Mouse (Mus musculus) neural tube, embryonic 10.5 days (tissue): ENCODE results near the gene Vmn1r59.
"Not testable (repeated sequence)": the region's sequence is repeated elsewhere in the genome, so short reads cannot be mapped to it uniquely, and the experiment has no call there.

Experiments used
- DNase-seq: peaks from one replicate; pipeline ENCODE4 v3.0.0-alpha.2; 2017; ENCODE audit warnings: low spot score; ENCODE audit errors: extremely low spot score

The Vmn1r59 gene

DNA sequence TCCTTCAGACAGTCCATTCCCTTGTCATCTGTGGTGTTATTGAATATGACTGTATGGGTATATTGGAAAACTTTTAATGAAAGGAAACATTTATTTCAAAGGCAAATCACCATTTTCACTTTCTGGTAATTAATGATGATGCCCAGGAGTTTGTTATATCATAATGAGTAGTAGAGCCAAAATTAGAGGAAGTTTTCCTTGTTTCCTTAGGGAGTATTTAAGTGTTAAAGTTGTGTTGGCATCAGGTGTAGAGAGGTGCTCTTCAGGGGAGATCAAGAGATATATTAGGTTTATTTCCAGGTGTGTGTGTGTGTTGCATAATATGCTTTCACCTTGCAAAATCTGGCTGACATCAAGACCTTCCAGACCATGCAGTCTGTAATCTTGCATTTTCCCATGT is at the start of gene Vmn1r59:
Gene Vmn1r59 (minus strand): TSS at position 101 of the 400 bp plus-strand sequence.
- no peak for DNase-seq

DNA sequence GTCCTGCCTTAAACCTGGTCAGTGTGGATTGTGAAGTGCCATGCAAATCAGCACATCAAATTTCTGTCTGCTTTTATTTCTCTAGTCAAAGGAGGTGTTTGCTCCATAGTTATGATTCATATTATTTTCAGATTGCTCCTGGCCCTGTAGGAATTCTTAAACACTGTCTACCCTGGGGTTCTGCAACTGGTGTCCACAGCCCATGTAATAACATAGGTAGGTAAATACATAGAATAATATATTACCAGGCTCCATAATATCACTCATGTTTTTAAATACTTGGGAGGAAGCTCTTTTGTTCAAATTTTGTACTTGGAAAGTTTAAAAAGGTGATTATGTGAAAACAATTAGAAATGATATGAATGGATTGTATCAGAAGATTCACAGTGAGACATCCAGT is 37.3 kb upstream of the Vmn1r59 start, which contains the start of gene Vmn2r28:
Gene Vmn2r28 (minus strand): TSS at position 101 of the 400 bp plus-strand sequence.
- DNase-seq, result not testable (repeated sequence)

DNA sequence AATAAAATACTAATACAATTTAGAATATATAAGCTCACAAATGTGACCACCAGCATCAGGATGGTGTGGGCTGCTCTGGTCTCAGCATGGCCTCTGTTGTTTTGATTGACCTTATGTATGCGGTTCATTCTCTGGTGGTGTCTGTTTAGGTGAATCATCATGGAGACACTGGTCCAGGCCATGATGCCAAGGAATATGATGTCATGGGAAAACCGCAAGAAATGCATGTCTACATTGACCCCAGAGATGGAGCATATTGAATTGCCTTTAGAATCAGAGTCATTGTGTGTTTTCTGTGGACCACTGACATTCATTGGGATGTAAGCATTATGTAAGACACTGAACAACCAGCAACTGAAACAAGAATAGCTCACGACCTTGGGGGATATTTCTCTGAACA is 2.6 kb downstream of the Vmn1r59 start:
- not testable (repeated sequence) for DNase-seq

DNA sequence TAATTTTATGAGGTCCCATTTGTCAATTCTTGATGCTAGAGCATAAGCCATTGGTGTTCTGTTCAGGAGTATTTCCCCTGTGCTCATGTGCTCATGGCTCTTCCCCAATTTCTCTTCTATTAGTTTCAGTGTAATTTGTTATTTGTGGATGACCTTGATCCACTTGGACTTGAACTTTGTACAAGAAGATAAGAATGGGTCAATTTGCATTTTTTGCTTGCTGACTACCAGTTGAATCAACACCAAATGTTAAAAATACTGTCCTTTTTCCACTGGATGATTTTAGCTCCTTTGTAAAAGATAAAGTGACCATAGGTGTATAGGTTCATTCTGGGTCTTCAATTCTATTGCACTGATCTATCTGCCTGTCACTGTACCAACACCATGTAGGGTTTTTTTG is 7.9 kb downstream of the Vmn1r59 start:
- no peak for DNase-seq

DNA sequence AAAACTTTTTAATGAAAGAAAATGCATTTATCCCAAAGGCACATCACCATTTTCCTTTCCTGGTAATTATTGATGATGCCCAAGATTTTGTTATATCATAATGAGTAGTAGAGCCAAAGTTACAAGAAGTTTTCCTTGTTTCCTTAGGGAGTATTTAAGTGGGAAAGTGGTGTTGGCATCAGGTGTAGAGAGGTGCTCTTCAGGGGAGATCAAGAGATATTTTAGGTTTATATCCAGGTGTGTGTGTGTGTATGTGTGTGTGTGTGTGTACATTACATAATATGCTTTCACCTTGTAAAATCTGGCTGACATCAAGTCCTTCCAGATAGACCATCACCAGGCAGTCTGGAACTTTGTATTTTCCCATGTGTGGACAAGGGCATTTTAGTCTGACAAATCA is 43.3 kb downstream of the Vmn1r59 start, which contains the start of gene Vmn1r58:
Gene Vmn1r58 (minus strand): TSS at position 101 of the 400 bp plus-strand sequence.
- DNase-seq, result not testable (repeated sequence)

DNA sequence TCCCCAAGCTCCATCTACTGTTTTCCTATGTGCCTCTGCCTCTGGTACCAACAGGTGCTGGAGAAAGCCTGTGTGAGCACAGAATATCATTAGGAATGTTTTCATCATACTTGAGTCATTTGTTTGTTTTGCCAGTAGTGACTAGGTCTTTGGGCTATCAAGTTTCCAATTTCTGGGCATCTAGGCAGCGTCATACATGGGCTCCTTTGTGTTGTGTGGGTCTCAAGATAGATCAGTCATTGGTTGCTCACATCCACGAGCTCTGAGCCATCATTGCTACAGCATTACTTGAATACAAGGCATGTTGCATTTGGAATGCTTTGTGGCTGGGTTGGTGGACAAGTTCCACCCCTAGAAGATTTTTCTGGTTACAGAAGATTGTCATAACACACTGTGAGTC is 50.4 kb downstream of the Vmn1r59 start:
- no peak for DNase-seq
